Mouse (Mus musculus): ENCODE data around the gene Rmnd5a. TPM values are rescaled to one million over a fixed set of nuclear protein-coding genes. Genes with fewer than 3 reads are reported as not detected.
A peak's percentile ranks its signal among the peaks of the same experiment; 100 is the strongest.

The Rmnd5a gene
- total and polyA plus RNA-seq, 3 experiments, result 22.6 to 497 (median 23.3) TPM

DNA sequence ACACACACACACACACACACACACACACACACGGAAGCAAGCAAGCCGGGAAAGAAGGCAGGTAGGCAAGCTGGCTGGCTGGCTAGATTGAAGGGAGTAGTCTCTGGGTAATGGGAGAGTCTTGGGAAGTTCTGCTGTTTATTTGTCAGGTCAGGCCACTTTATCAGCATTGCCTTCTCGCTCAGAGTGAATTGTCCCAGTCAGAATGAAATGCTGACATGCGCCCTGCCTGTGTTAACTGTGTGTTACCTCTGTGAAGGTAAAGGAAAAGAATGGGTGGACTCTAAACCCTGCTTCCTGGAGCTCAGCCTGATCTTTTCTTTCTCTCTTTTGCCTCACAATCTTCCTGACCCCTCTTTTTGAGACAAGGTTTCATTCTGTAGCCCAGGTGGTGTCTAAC is 47.5 kb upstream of the Rmnd5a start:
- Histone ChIP-seq H3K4me3 (ENCODE audit: control insufficient read depth in 1 of 2, insufficient read depth in 1 of 2, low read depth in 2 of 2, low read length in 2 of 2) (no peak overlapping the region), H3K36me3 (ENCODE audit: control insufficient read depth in 1 of 2, insufficient read depth in 2 of 2, low read length in 2 of 2) (peaks cover 0 to 3% of the 10 kb centered on the region in 2 experiments; a peak in 1 of 4 replicates), H3K79me2 (ENCODE audit: control insufficient read depth, insufficient read depth, low read length, poor library complexity) (no peaks in the 10 kb centered on the region), H3K27me3 (ENCODE audit: control insufficient read depth in 1 of 2, insufficient read depth in 2 of 2, low read length in 2 of 2) (peaks cover 0 to 1% of the 10 kb centered on the region in 2 experiments; a peak in 1 of 4 replicates), H3K9me3 (replicated peaks; ENCODE audit: insufficient read depth, low read length) (no peaks in the 10 kb centered on the region), H3K4me1 (ENCODE audit: control insufficient read depth in 1 of 2, insufficient read depth in 2 of 2, low read length in 2 of 2) (peaks cover 0 to 5% of the 10 kb centered on the region in 2 experiments; a peak in 2 of 4 replicates), H3K27ac (ENCODE audit: control insufficient read depth, low read depth, low read length) (no peak overlapping the region), H3K9ac (ENCODE audit: control insufficient read depth, low read depth, low read length, poor library complexity, severe bottlenecking) (0 out of 2 replicates have a peak overlapping the region, but pooled peaks have one; percentile 21)
- DNase-seq (ENCODE audit: low read depth, low spot score), result no peak
- no peak for TF ChIP-seq HCFC1 (IDR thresholded peaks at IDR 0.05; ENCODE audit: low read depth, low read length)
- no peak for TF ChIP-seq MYB (IDR thresholded peaks at IDR 0.05; ENCODE audit: low read depth, low read length)
- no peak for TF ChIP-seq MAX (IDR thresholded peaks at IDR 0.05; ENCODE audit: low read length)
- no peak for TF ChIP-seq BHLHE40 (IDR thresholded peaks at IDR 0.05; ENCODE audit: borderline replicate concordance, low read depth, low read length)

- peaks cover 0 to 1% of the 10 kb centered on the region in 2 experiments; a peak in 1 of 4 replicates for H3K27me3 ChIP-seq (ENCODE audit: control insufficient read depth in 1 of 2, insufficient read depth in 2 of 2, low read length in 2 of 2)
- H3K27ac ChIP-seq (ENCODE audit: control insufficient read depth, low read depth, low read length), result no peak overlapping the region
- H3K9ac ChIP-seq (ENCODE audit: control insufficient read depth, low read depth, low read length, poor library complexity, severe bottlenecking), result no peak overlapping the region
- DNase-seq (ENCODE audit: low read depth, low spot score), result no peak
- no peaks in the 10 kb centered on the region for H3K79me2 ChIP-seq (ENCODE audit: control insufficient read depth, insufficient read depth, low read length, poor library complexity)
- H3K36me3 ChIP-seq (ENCODE audit: control insufficient read depth in 1 of 2, insufficient read depth in 2 of 2, low read length in 2 of 2), result peaks cover 0 to 3% of the 10 kb centered on the region in 2 experiments; a peak in 1 of 4 replicates
- no peak for TF ChIP-seq TAL1 (IDR thresholded peaks at IDR 0.05; ENCODE audit: low read length)
- H3K4me1 ChIP-seq (ENCODE audit: control insufficient read depth in 1 of 2, insufficient read depth in 2 of 2, low read length in 2 of 2), result peaks cover 0 to 5% of the 10 kb centered on the region in 2 experiments; a peak in 2 of 4 replicates
- no peaks in the 10 kb centered on the region for H3K9me3 ChIP-seq (replicated peaks; ENCODE audit: insufficient read depth, low read length)
- no peak overlapping the region for H3K4me3 ChIP-seq (ENCODE audit: control insufficient read depth in 1 of 2, insufficient read depth in 1 of 2, low read depth in 2 of 2, low read length in 2 of 2)
Observed at GRCm38 (mm10) chr6:71486867-71487266, 46.4 kb upstream of the Rmnd5a start.

DNA sequence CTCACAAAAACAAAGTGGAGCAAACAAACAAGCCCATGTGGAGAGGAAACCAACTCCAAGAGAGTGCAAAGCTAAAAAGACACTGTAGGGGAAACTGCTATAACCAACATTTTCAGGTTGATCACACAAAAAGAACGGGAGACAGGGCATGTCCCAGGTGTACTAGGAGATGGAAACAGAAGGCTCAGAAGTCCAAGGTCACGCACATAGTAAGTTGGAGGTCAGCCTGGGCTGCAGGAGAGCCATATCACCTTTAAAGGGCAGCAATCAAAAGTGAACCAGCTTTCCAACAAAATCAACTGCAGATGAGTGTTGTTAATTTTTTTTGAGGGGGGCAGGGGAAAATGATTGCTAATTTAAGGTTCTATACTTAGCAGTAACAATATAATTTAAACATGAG is 45.8 kb upstream of the Rmnd5a start:
- no peak for DNase-seq (ENCODE audit: low read depth, low spot score)
- TF ChIP-seq BHLHE40 (IDR thresholded peaks at IDR 0.05; ENCODE audit: borderline replicate concordance, low read depth, low read length) (no peak), TAL1 (IDR thresholded peaks at IDR 0.05; ENCODE audit: low read length) (no peak), NELFE (IDR thresholded peaks at IDR 0.05; ENCODE audit: low read depth, low read length) (no peak), USF1 (IDR thresholded peaks at IDR 0.05; ENCODE audit: low read depth, low read length) (no peak), TCF12 (IDR thresholded peaks at IDR 0.05; ENCODE audit: low read depth, low read length) (no peak), GABPA (IDR thresholded peaks at IDR 0.05; ENCODE audit: low read depth, low read length) (no peak), MAX (IDR thresholded peaks at IDR 0.05; ENCODE audit: low read length) (no peak), TBP (IDR thresholded peaks at IDR 0.05; ENCODE audit: low read depth, low read length) (no peak), SMC3 (IDR thresholded peaks at IDR 0.05; ENCODE audit: low read depth, low read length) (no peak), GATA1 (IDR thresholded peaks at IDR 0.05; ENCODE audit: low read depth, low read length) (no peak), MYB (IDR thresholded peaks at IDR 0.05; ENCODE audit: low read depth, low read length) (no peak), ZC3H11A (IDR thresholded peaks at IDR 0.05; ENCODE audit: low read depth, low read length) (no peak)
- no peak overlapping the region for H3K4me3 ChIP-seq (ENCODE audit: control insufficient read depth in 1 of 2, insufficient read depth in 1 of 2, low read depth in 2 of 2, low read length in 2 of 2)

More for the DNA sequence above, 45.8 kb upstream of the Rmnd5a start:
- H3K9me3 ChIP-seq (replicated peaks; ENCODE audit: insufficient read depth, low read length), result no peaks in the 10 kb centered on the region
- no peak overlapping the region for H3K27ac ChIP-seq (ENCODE audit: control insufficient read depth, low read depth, low read length)
- peaks cover 0 to 5% of the 10 kb centered on the region in 2 experiments; a peak in 2 of 4 replicates for H3K4me1 ChIP-seq (ENCODE audit: control insufficient read depth in 1 of 2, insufficient read depth in 2 of 2, low read length in 2 of 2)
- H3K9ac ChIP-seq (ENCODE audit: control insufficient read depth, low read depth, low read length, poor library complexity, severe bottlenecking), result no peak overlapping the region
- H3K79me2 ChIP-seq (ENCODE audit: control insufficient read depth, insufficient read depth, low read length, poor library complexity), result no peaks in the 10 kb centered on the region
- H3K36me3 ChIP-seq (ENCODE audit: control insufficient read depth in 1 of 2, insufficient read depth in 2 of 2, low read length in 2 of 2), result peaks cover 0 to 3% of the 10 kb centered on the region in 2 experiments; a peak in 1 of 4 replicates
- H3K27me3 ChIP-seq (ENCODE audit: control insufficient read depth in 1 of 2, insufficient read depth in 2 of 2, low read length in 2 of 2), result peaks cover 0 to 1% of the 10 kb centered on the region in 2 experiments; a peak in 1 of 4 replicates
